Mouse (Mus musculus) kidney, adult 18-20 months (tissue): ENCODE data around the gene Bsg.
"Not testable (repeated sequence)": the region's sequence is repeated elsewhere in the genome, so short reads cannot be mapped to it uniquely, and the experiment has no call there.

Source experiments
- DNase-seq: peaks from one replicate; pipeline ENCODE4 v3.0.0; 2021

Gene Bsg

GRCm38 (mm10) chr10:79682916-79683582 lies 21.2 kb upstream of the Bsg start:
- peak; percentile 75 for DNase-seq

DNA sequence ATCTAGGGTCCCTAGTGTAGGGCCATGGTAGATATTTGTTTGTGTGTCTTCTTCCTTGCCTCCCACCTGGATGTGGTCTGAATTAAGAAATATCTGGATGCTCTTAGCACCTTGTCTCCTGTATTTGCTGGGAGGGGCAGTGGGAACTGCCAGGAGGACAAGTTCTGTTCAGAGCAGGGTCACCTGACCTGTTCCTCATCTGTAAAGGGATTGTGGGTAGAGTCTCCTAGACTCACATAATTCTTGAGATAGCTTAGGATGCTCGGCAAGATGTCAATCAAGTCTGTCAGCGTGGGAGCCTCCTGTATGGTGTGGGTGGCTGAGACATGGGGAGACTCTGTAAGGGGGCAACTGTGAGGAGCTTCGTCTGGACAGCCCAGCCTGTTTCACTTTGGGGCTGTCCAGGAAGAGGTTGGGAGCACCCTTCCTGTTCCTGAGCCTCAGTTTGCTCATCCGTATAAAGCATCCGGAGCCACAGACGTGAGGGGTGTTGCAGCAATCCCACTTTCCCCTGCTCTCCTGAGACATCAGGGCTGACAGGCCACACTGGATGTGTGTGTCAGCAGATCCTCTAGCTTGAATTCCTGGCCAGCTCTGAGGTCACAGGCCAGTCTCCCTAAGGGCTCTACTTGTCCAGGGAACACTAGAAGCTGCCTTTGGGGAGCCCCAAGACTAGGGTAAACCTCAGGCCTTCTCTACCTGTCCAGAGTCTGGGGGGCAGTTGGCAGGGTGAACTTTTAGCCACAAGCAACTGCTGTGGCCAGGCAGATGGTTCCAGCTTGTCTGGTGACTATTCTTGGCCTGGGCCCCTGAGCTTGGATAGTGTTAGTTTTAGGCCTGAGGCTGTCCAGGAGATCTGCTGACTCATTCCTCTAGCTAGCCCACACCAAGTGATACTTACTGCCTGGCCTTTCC lies 20.3 kb upstream of the Bsg start:
- peak; percentile 29 for DNase-seq

DNA sequence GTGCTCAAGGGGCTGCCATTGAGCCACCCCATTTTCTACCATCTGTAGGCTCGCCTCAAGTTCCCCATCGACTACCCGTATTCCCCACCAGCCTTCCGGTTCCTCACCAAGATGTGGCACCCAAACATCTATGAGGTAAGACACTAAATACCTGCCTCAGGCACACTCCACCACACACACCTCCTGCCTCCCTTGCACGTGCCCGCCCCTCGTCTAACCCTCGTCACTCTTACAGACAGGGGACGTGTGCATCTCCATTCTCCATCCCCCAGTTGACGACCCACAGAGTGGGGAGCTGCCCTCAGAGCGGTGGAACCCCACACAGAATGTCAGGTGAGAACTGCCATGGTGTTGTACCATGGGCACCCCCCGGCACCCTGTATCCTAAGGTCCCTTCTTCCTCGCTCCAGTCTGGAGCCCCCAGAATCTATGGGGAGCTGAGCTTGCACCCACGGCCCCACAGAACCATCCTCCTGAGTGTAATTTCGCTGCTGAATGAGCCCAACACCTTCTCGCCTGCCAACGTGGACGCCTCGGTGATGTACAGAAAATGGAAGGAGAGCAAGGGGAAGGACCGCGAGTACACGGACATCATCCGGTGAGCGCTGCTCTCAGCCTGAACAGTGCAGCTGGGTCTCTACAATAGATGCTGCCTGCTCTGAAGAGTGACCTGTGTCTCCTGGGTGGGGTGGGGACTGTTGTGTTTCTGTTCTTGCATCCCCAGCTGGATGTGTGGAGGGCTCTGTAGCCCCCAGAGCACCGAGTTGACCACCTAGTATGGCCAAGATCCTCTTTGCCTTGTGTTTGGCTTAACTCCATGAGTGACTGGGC lies 19.3 kb upstream of the Bsg start:
- DNase-seq = no peak

DNA sequence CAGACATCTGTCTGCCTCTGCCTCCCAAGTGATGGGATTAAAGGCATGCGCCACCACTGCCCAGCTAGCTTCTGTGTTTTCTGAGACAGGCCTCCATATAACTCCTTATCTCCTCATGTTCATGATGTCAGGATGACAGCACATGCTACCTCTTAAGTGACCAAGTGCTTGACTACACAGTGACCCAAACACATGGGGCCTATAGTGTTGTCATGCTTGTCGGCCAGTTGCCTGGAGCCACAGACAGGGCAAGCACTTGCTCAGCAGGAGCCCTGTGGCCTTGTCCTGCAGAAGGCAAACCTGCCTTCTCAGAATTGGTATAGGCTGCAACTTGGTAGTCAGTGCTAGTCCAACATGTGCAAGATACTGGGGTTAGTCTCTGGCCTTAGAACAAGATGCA lies 18.1 kb upstream of the Bsg start:
- DNase-seq = no peak

GRCm38 (mm10) chr10:79686691-79687090 lies 17.6 kb upstream of the Bsg start:
- no peak for DNase-seq

GRCm38 (mm10) chr10:79687513-79687912 lies 16.8 kb upstream of the Bsg start:
- no peak for DNase-seq

DNA sequence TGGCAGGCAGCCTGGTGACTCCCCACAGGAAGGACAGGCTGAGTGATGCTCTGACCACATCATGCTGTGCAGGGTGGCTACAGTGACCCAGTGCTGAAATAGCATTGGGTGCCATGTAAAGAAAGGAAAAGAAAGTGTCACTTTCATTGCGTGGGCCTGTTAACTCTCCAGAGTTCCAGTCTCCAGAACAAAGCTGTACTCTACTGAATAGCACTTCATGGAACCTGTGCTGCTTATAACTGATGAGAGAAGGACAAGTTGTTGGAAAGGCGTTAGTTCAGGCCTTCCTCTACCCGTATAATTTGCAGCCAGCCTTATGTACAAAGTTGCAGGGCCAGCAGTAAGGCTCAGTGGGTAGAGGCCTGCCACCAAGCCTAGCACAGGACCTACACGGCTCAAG lies 15.6 kb upstream of the Bsg start, which contains the start of gene Gzmm:
Gene Gzmm (plus strand): TSS at position 301 of the 400 bp plus-strand sequence.
- no peak for DNase-seq

- no peak for DNase-seq
These were observed 15.1 kb upstream of the Bsg start for GRCm38 (mm10) chr10:79689178-79689577.

- DNase-seq = no peak
These were observed 12.2 kb upstream of the Bsg start for GRCm38 (mm10) chr10:79691986-79692548.

- DNase-seq = no peak
These were observed 10.5 kb upstream of the Bsg start for GRCm38 (mm10) chr10:79693580-79694378.

DNA sequence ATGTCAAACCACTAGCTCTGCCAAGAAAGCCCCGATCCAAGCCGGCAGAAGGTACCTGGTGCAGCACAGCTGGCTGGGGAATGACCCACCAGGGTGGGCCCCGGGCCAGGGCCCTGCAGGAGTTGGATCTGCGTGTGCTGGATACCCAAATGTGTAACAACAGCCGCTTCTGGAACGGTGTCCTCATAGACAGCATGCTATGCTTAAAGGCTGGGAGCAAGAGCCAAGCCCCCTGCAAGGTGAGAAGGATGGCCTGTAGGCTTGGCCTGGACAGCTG lies 10.0 kb upstream of the Bsg start:
- DNase-seq = no peak

- DNase-seq = peak; percentile 76
These were observed 8.8 kb upstream of the Bsg start for GRCm38 (mm10) chr10:79695231-79696128.

DNA sequence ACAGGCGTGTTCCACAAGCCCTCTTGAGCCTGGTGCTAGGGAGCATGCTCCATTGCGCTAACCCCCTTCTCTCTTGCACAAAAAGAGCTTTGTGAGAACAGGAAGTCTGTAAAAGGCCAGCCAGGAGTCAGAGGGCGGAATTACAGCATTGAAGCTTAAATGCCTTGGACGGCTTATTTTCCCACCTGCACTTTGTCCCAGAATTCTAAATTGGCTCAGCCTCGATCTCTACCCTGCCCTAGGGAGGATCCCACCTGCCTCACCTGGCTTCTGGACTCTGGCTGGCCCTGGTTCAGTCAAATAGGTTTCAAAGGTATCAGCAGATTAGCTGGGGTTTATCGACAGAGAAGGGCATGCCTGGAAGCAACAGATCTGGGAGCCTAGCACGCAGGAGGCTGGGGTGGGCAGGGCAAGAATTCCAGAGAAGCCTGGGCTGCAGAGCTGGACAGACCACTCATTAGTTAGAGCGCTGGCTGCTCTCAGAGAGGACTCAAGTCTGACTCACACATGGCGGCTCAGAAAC lies 8.1 kb upstream of the Bsg start:
- no peak for DNase-seq

DNA sequence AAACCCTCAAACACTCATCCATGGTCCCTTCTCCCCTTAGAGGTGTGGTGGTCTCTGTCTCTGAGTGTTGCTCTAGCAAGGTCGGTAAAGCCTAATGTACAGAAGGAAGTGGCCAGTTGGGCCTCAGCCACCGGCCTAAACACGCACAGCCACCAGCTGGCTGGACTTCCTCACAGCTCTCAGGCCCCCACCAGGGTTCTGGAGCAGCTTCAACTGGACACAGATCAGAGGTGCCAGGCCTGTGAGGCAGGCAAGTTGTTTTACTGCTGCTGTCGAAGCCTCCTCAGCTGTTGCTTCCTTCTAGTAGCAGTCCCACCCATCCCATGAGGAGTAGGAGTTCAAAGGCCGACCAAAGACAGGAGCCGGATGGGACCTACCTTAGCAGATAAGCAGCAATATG lies 6.4 kb upstream of the Bsg start:
- DNase-seq = no peak

DNA sequence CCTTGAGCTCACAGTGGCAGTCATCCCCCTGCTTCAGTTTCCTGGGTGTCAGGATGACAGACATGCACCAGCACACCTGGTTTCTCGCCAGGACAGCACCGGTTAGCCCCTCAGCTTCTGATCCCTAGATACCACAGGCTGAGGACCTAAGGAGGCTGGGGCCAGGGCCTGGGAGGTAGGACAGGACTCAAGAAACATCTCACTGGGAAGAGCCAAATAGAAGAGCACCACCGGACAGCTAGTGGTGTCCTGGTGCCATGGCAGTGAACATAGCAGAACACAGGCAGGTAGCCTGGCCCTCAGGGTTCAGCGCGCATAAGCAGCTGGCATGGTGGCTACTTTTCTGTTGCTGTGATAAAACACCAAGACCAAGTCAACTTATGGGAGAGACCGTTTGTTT lies 5.8 kb upstream of the Bsg start:
- no peak for DNase-seq

DNA sequence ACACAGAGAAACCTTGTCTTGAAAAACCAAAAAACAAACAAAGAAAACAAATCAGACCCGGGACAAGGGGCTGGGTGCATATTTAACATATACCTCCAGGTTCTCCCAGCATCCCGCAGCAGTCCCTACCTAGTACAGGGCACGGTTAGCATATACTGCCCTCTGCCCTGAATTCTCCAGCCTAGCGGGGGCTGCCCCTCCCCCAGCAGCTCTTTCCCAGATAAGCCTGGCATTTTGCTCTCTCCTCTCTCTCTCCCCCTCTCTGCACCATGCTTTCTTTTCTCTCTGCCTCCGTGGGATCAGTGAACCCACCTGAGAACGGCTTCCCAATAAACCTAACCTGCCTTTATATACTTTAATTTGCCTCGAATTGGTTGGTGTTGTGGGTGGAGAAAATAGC lies 3.6 kb upstream of the Bsg start:
- no peak for DNase-seq

DNA sequence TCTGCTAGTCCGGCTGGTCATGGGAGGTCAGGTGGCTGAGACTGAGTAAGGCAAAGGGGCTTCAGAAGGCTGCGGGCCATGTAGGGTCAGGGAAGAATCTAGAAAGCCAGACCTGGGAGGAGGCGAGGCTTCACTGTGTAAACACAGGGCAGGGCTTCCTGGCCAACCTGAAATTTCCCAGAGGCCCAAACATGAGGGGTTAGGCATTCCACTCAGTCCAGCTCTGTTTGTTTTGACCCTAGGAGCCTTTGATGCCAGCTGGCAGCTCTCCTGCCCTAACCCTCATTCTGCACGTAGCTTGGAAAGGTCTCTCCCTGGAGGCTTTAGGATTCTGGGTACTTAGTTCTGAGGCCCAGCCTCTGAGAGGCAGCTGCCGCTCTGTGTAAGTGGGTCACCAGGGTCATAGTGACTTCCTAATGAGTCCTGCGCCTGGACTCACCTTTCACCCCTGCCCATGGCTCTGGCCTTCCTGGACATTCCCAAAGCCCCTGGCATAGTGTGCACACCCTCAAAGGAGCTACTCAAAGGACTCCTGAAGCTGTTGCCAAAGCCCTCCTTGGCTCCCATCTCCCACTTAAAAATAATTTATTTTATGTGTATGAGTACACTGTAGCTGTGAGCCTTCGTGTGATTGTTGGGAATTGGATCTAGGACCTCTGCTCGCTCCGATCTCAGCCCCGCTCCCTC lies 2.7 kb upstream of the Bsg start:
- peak; percentile 64 for DNase-seq

- not testable (repeated sequence) for DNase-seq
These were observed 1.3 kb upstream of the Bsg start for GRCm38 (mm10) chr10:79702970-79703369.

DNA sequence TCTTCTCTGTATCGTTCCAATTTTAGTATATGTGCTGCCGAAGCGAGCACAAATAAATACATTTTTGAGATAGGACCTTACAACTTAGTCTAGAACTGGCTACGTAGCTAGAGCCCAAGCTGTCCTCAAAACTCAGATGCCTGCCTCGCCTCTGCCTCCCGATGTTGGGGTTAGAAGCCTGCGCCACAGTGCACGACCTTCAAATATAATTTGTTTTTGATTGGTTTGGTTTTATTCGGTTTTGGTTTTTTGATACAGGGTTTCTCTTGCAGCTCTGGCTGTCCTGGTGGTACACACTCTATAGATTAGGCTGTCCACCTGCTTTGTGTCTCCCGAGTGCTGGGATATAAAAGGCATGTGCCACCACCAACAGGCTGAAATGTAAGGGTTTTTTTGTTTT lies 750 bp upstream of the Bsg start:
- DNase-seq = no peak

- DNase-seq = no peak
These were observed 674 bp downstream of the Bsg start for GRCm38 (mm10) chr10:79704970-79705360.
